Mouse (Mus musculus) heart, postnatal 0 days (tissue): ENCODE results near the gene S100a7a. TPM values are rescaled to one million over a fixed set of nuclear protein-coding genes. Genes with fewer than 3 reads are reported as not detected.

ENCODE experiments used
- ATAC-seq: fragments of 200-750 bp; cut with Nextera tagmentation; 2 replicates; pipeline ENCODE4 v1.8.0; 2017; ENCODE audit warnings: low read depth, moderate number of reproducible peaks, moderate library complexity; ENCODE audit not compliant: insufficient read depth
- DNase-seq: peaks from one replicate; pipeline ENCODE4 v3.0.0-alpha.2; 2016; ENCODE audit warnings: low spot score
- H3K27ac ChIP-seq: fragments of 300-500 bp; sonication (generic); 2 replicates; pipeline ENCODE4 v1.5.1; 2014; ENCODE audit warnings: low read depth, mild to moderate bottlenecking
- H3K27me3 ChIP-seq: fragments of 300-500 bp; sonication (generic); 2 replicates; pipeline ENCODE4 v1.6.1; 2014; ENCODE audit warnings: low read length, mixed read lengths; ENCODE audit not compliant: control insufficient read depth, insufficient read depth
- H3K36me3 ChIP-seq: fragments of 300-500 bp; sonication (generic); replicated peaks from 2 replicates; pipeline ENCODE4 v1.6.1; 2014; ENCODE audit warnings: low read length, mixed read lengths; ENCODE audit not compliant: control insufficient read depth, insufficient read depth
- H3K4me1 ChIP-seq: fragments of 300-500 bp; sonication (generic); 2 replicates; pipeline ENCODE4 v1.6.1; 2014; ENCODE audit warnings: antibody characterized with exemption; ENCODE audit not compliant: control insufficient read depth, insufficient read depth
- H3K4me2 ChIP-seq: fragments of 300-500 bp; sonication (generic); 2 replicates; pipeline ENCODE4 v1.6.1; 2014; ENCODE audit warnings: low read depth, mild to moderate bottlenecking, low read length, moderate library complexity
- H3K4me3 ChIP-seq: fragments of 300-500 bp; sonication (generic); 2 replicates; pipeline ENCODE4 v1.5.1; 2014; ENCODE audit warnings: low read depth, low read length
- H3K9ac ChIP-seq: fragments of 300-500 bp; sonication (generic); replicated peaks from 2 replicates; pipeline ENCODE4 v1.6.1; 2014; ENCODE audit warnings: low read depth, low read length, mixed read lengths
- H3K9me3 ChIP-seq: fragments of 300-500 bp; sonication (generic); replicated peaks from 2 replicates; pipeline ENCODE4 v1.6.1; 2016; ENCODE audit warnings: low read length; ENCODE audit not compliant: control insufficient read depth
- CTCF ChIP-seq: IDR thresholded peaks from 2 replicates; pipeline ENCODE4 v1.5.1; 2016; ENCODE audit warnings: antibody characterized with exemption, control low read depth, low read depth
- EP300 ChIP-seq: IDR thresholded peaks from 2 replicates; pipeline ENCODE4 v1.6.1; 2016; ENCODE audit warnings: antibody characterized with exemption, low read depth
- WGBS: fragments of 180-500 bp; shearing (Covaris S2); extraction: QIAGEN DNeasy Blood & Tissue Kit; methylation state at CpG from one replicate; pipeline ENCODE4 v1.1.7; 2014; 5-methylcytosine and 5-hydroxymethylcytosine counted together
- polyA plus RNA-seq: library from polyadenylated mRNA; unstranded; fragments of >200 nt; fragmentation: Nextera tagmentation; extraction: Ambion mirVana; gene quantifications from 2 replicates; pipeline ENCODE4 v1.2.1, GENCODE M21; 2015
- total RNA-seq: library from RNA; depleted of rRNA; stranded (reverse); fragments of >200 nt; gene quantifications from 2 replicates; pipeline ENCODE4 v1.2.3, GENCODE M21; 2014; ENCODE audit warnings: low replicate concordance

S100a7a gene
- total and polyA plus RNA-seq, 2 experiments from 2014 or later = not detected

DNA sequence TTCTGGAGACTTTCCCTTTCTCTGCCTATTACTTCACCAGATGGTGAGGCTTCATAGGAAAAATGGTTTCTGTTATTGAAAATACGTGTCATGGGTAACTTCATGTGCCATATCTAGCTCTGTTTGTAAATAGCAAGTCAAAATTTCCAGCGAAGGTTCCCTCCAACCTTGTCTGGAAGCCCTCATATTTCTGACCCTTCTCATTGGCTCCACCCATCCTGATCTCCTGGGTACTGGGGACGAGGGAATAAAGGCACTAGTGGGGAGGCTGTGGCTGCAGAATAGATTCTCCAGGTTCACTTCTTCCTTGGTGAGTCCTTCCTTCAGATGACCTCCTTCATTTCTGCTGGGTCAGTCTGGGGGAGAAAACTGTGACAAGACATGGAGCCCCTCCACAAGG is 45.6 kb upstream of the S100a7a start, which contains the start of gene S100a5:
S100a5 (plus strand) TSS at position 301 of the 400 bp plus-strand sequence.
- no peak for DNase-seq
- Histone ChIP-seq H3K9ac (no peak within 1 kb of the TSS), H3K27ac (no peak within 1 kb of the TSS), H3K4me3 (no peak within 1 kb of the TSS), H3K4me2 (no peak within 1 kb of the TSS), H3K27me3 (no peaks in the 10 kb centered on the region), H3K4me1 (peaks cover 18% of the 10 kb centered on the region; the same call in 1 of the 2 replicates), H3K9me3 (no peaks in the 10 kb centered on the region), H3K36me3 (no peaks in the 10 kb centered on the region)
- ATAC-seq = no peak
- TF ChIP-seq EP300 = no peak
- WGBS = 43% methylated on average over 3 of the region's 3 CpGs

DNA sequence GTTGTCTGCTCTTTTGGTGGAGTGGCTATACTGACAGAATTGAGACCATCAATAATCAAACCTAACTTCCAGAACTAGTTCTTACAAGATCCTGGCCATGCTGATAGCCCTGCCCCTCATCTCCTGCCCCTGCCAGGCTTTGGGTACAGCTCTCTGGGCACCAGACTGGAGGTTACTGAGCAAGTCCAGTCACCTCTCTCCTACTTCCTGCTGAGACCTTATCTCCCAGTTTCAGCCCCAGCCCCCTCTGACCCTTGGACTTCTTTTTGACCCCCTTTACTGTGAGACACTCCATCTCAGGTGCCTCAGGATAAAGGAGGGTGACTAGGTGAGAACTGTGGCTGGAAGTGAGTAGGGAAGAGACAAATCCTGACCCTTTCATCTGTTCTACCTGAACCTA is 44.7 kb upstream of the S100a7a start:
- TF ChIP-seq CTCF = no peak
- no peak for TF ChIP-seq EP300
- no peaks in the 10 kb centered on the region for H3K9me3 ChIP-seq
- no peaks in the 10 kb centered on the region for H3K27me3 ChIP-seq
- H3K4me2 ChIP-seq = no peak overlapping the region
- no peaks in the 10 kb centered on the region for H3K36me3 ChIP-seq
- no peak for ATAC-seq
- no peak overlapping the region for H3K9ac ChIP-seq
- no peak for DNase-seq
- no peak overlapping the region for H3K4me3 ChIP-seq
- peaks cover 20% of the 10 kb centered on the region; the same call in 1 of the 2 replicates for H3K4me1 ChIP-seq
- H3K27ac ChIP-seq = no peak overlapping the region

DNA sequence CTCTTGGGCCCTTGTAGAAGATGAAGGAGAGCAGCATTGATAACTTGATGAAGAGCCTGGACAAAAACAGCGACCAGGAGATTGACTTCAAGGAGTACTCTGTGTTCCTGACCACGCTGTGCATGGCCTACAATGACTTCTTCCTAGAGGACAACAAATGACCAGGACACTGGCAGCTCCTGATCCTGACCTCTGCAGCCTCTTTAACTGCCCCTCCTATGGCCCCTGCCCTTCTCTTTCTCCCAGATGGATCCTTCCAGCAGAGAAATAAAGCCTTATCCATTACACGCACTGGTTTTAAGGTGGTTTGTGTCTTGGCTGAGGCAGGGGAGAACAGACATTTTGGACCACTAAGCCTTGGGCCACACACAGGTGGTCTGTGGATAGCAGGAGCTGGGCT is 42.3 kb upstream of the S100a7a start:
- Histone ChIP-seq H3K9ac (no peak overlapping the region), H3K36me3 (no peaks in the 10 kb centered on the region), H3K27ac (no peak overlapping the region), H3K27me3 (no peaks in the 10 kb centered on the region), H3K9me3 (no peaks in the 10 kb centered on the region), H3K4me2 (no peak overlapping the region), H3K4me3 (no peak overlapping the region), H3K4me1 (peaks cover 13% of the 10 kb centered on the region; the same call in 1 of the 2 replicates)
- DNase-seq (no peak), ATAC-seq (no peak)
- no peak for TF ChIP-seq CTCF
- no peak for TF ChIP-seq EP300
- 72% methylated on average over 3 of the region's 3 CpGs for WGBS

DNA sequence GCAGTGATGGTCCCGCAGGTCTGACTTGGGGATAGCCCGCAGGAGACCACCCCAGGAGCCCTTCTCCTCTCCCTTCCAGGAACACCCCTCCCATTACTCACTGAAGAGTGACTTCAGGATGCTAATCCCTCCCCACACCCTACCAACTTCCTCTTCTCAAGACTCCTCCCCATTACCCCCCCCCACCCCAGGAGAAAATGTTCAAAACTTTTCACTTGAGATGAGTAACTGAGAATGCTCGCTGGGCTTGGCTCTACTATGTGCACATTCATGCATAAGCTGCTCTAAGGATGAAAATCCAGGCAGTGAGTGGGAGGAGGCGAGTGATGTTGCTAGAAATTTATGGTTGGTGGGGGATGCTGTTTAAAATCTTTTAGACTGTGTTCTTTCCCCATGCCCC is 41.8 kb upstream of the S100a7a start:
- H3K4me2 ChIP-seq = no peak overlapping the region
- peaks cover 13% of the 10 kb centered on the region; the same call in 1 of the 2 replicates for H3K4me1 ChIP-seq
- no peak overlapping the region for H3K4me3 ChIP-seq
- ATAC-seq (no peak), DNase-seq (no peak)
- H3K27ac ChIP-seq = no peak overlapping the region
- H3K9me3 ChIP-seq = no peaks in the 10 kb centered on the region
- TF ChIP-seq CTCF (no peak), EP300 (no peak)
- no peak overlapping the region for H3K9ac ChIP-seq
- WGBS = 63% methylated on average over 4 of the region's 4 CpGs
- no peaks in the 10 kb centered on the region for H3K27me3 ChIP-seq
- no peaks in the 10 kb centered on the region for H3K36me3 ChIP-seq

DNA sequence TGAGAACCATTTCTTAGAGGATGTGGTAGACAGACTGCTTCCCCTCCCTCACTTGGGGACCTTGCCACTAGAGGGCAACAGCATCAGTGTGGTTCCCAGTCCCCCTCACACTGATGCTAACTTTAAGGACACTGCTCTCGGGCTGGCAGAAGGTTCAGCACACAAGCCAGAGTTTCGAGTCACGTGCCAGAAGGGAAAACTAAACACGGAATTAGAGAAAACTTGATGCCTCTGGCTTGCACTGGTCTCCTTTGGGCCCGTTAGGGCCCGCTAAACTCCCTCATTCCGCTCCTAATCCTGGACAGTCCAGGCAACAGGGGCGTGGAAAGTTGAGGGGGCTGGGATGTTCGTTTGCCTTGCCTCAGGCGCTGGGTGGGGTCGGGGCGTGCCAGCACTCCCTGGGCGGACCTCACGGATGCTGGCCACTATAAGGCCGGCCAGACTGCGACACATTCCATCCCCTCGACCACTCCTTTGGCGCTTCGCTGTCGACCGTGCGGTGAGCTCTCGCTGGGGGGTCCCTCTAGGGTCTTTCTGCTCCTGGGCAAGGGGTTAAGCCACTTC is 41.0 kb upstream of the S100a7a start, which contains the start of gene S100a6:
S100a6 (plus strand) TSS at position 155 of the 564 bp plus-strand sequence.
- Histone ChIP-seq H3K36me3 (no peaks in the 10 kb centered on the region), H3K27ac (no peak within 1 kb of the TSS; the same call in 1 of the 2 replicates), H3K9ac (peak within 1 kb of the TSS; percentile 39; the same call in 1 of the 2 replicates), H3K4me3 (peak within 1 kb of the TSS; percentile 40), H3K4me2 (peak within 1 kb of the TSS; percentile 62), H3K9me3 (no peaks in the 10 kb centered on the region), H3K27me3 (no peaks in the 10 kb centered on the region), H3K4me1 (peaks cover 13% of the 10 kb centered on the region; the same call in 1 of the 2 replicates)
- peak; percentile 60 for ATAC-seq
- peak; percentile 69 for DNase-seq
- WGBS = 2% methylated on average over 23 of the region's 23 CpGs
- TF ChIP-seq EP300 = no peak
- TF ChIP-seq CTCF = peak; percentile 74
